10 mouse cellular contexts compared by ENCODE assay signal in the genomic region with DNA sequence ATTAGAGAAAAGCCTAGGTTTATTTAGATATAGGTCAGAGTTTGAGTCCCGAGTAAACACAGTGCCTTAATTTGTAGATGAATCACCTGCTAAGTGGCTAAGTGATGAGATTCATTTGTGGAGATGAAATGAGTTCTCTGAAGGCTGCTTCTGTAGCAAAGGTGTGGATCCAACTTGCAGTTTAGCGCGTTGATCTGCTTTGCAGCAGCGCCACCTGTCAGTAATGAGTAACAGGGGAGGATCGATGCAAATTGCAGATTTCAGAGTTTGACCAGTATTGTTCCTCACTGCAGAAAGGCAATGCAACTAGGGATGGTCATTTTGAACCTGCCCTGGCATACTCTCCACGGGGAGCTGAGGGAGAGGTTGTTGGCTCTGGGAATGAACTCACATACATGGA.
DNase-seq lines count a peak whose midpoint lies in the region; ATAC-seq and TF ChIP-seq lines count a peak whose summit lies in the region.
"Had no signal": no experiment of that assay in that cellular context is flagged by ENCODE, and none has a peak within 500 bp of the region (broad histone marks: within the 10 kb centered on the region; RNA-seq: fewer than 3 reads in every experiment).

No protein-coding gene starts in this region.

- no peak overlapping the region for H3K4me2 ChIP-seq in midbrain, embryonic 12.5 days (replicated peaks)
- H3K4me2 ChIP-seq in midbrain, embryonic 13.5 days (replicated peaks): no peak overlapping the region
- H3K4me2 ChIP-seq: embryonic facial prominence, embryonic 13.5 days; limb, embryonic 15.5 days had no signal

- H3K9me3 ChIP-seq in midbrain, embryonic 12.5 days: no peaks in the 10 kb centered on the region
- H3K9me3 ChIP-seq in midbrain, embryonic 13.5 days: no peaks in the 10 kb centered on the region
- H3K9me3 ChIP-seq: embryonic facial prominence, embryonic 13.5 days; limb, embryonic 15.5 days had no signal

- no peak for TF ChIP-seq POLR2A in cerebellum, adult 2 months (IDR thresholded peaks at IDR 0.05; ENCODE audit: borderline replicate concordance, insufficient read depth, low read length)

- H3K36me3 ChIP-seq in midbrain, embryonic 12.5 days: no peaks in the 10 kb centered on the region
- H3K36me3 ChIP-seq in midbrain, embryonic 13.5 days: no peaks in the 10 kb centered on the region
- H3K36me3 ChIP-seq: embryonic facial prominence, embryonic 13.5 days; limb, embryonic 15.5 days had no signal

- no peak overlapping the region for H3K27ac ChIP-seq in cerebellum, adult 2 months (ENCODE audit: insufficient read depth, low read length)
- H3K27ac ChIP-seq in midbrain, embryonic 12.5 days (replicated peaks): no peak overlapping the region
- no peak overlapping the region for H3K27ac ChIP-seq in midbrain, embryonic 13.5 days
- H3K27ac ChIP-seq: embryonic facial prominence, embryonic 13.5 days; limb, embryonic 15.5 days had no signal

- no peak overlapping the region for H3K9ac ChIP-seq in midbrain, embryonic 12.5 days (replicated peaks)
- no peak overlapping the region for H3K9ac ChIP-seq in midbrain, embryonic 13.5 days (replicated peaks)
- H3K9ac ChIP-seq: embryonic facial prominence, embryonic 13.5 days; limb, embryonic 15.5 days had no signal

- DNase-seq in cerebellum, adult 2 months: peak; percentile 18 to 23
- no peak for DNase-seq in cerebellum, adult 11-12 months
- DNase-seq in left cerebral cortex, postnatal 14 days (ENCODE audit: low spot score in 2 of 2): peak; percentile 16 to 66
- peak; percentile 45 for DNase-seq in right cerebral cortex, postnatal 25 days

- intact Hi-C loops in left cerebral cortex, postnatal 14 days (cut with DNase I): loop anchor here (10.0 kb wide), 1 partner anchor 1146 kb away; no protein-coding TSS in a partner anchor

- ATAC-seq in midbrain, embryonic 12.5 days (ENCODE audit: low FRiP score, low read depth): 0 out of 2 replicates have a peak, but pooled peaks have one; percentile 34
- ATAC-seq in midbrain, embryonic 13.5 days: no peak
- ATAC-seq in frontal cortex, adult (ENCODE audit: low TSS enrichment): peak; percentile 79
- ATAC-seq in erythroid progenitor cell, adult 5-6 weeks (replicated peaks; ENCODE audit: low FRiP score, poor library complexity, severe bottlenecking): no peak

- no peak overlapping the region for H3K4me3 ChIP-seq in cerebellum, adult 2 months (replicated peaks; ENCODE audit: insufficient read depth, low read depth, low read length)
- H3K4me3 ChIP-seq in midbrain, embryonic 12.5 days: no peak overlapping the region
- H3K4me3 ChIP-seq in midbrain, embryonic 13.5 days (replicated peaks): no peak overlapping the region
- H3K4me3 ChIP-seq: embryonic facial prominence, embryonic 13.5 days; limb, embryonic 15.5 days had no signal

- no peaks in the 10 kb centered on the region for H3K27me3 ChIP-seq in cerebellum, adult 2 months (ENCODE audit: control insufficient read depth, insufficient read depth, low read length)
- no peaks in the 10 kb centered on the region for H3K27me3 ChIP-seq in midbrain, embryonic 12.5 days
- H3K27me3 ChIP-seq in midbrain, embryonic 13.5 days: no peaks in the 10 kb centered on the region
- H3K27me3 ChIP-seq: embryonic facial prominence, embryonic 13.5 days; limb, embryonic 15.5 days had no signal

- TF ChIP-seq CTCF in cerebellum, adult 2 months (IDR thresholded peaks at IDR 0.05; ENCODE audit: borderline replicate concordance, insufficient read depth, low read depth, low read length): peak; percentile 59

- no peaks in the 10 kb centered on the region for H3K4me1 ChIP-seq in cerebellum, adult 2 months (ENCODE audit: control insufficient read depth, insufficient read depth, low read length)
- no peaks in the 10 kb centered on the region for H3K4me1 ChIP-seq in midbrain, embryonic 12.5 days
- H3K4me1 ChIP-seq in midbrain, embryonic 13.5 days (replicated peaks): no peaks in the 10 kb centered on the region
- H3K4me1 ChIP-seq: embryonic facial prominence, embryonic 13.5 days; limb, embryonic 15.5 days had no signal

- 5% methylated on average over 6 of the region's 6 CpGs for WGBS in cerebellum, adult 2 months
- 5% methylated on average over 6 of the region's 6 CpGs for WGBS in midbrain, embryonic 12.5 days
- 6% methylated on average over 6 of the region's 6 CpGs for WGBS in midbrain, embryonic 13.5 days

Comparison
In these comparisons a context has a peak if more than half of its experiments do, and no peak if none do; other contexts are left out.
1. ATAC-seq: peak in midbrain, embryonic 12.5 days (single experiment) and frontal cortex, adult (single experiment); none in midbrain, embryonic 13.5 days (single experiment) and erythroid progenitor cell, adult 5-6 weeks (single experiment).